Mouse (Mus musculus): ENCODE measurements around the gene Top2a.

Top2a gene

GRCm38 (mm10) chr11:98983551-98983950, 40.4 kb downstream of the Top2a start:
- DNase-seq (ENCODE audit: extremely low read depth, low read depth): no peak

DNA sequence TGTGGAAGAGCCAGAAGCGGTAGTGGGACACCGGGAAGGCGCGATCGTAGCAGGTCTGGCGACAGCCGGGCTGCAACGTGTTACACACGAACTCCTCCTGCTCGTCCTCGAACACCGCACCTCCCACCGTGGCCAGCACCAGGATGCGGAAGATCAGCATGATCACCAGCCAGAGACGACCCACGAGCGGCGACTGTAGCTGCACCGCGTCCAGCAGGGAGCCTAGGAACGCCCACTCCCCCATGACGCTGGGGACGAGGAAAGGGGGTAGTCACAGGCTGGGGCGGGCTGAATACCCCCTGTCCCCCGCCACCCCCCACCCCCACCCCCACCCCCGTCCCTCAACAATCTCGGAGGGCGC, 41.2 kb downstream of the Top2a start, which contains the start of gene Gjd3:
Gene Gjd3, minus strand, starts transcription at position 244 of the 361 bp plus-strand sequence.
- no peak for DNase-seq (ENCODE audit: extremely low read depth, low read depth)

DNA sequence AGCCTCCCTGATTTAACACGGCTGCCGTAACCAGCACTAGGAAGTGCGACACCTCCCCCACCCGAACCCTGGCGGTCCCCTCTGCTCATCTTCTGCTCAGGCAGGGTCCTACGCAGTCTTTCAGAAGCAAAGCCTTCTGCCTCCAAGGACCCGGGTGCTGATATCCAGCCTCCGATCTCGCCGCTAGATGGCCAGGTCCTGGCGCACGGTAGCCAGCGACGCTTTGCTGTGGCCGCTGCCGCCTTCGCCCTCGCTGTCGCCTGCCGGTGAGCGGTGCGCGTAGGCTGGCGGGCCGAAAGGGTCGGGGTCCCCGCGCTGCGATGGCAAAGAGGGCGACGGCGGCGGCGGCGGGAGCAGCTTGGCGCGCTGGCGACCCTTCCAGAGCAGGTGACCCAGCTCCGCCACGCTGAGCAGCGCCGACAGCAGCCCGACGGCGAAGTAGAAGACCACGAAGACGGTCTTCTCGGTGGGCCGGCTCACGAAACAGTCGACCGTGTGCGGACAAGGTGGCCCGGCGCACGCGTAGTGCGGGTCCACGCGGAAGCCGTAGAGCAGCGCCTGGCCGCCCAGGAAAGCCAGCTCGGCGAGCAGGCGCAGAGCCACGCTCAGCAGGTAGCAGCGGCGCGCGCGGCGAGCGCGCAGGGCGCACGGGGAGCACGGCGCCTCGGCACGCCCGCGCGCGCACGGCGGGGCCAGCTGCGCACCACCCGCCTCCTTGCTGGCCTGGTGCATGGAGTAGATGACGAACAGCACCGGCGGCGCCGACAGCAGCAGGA, 41.8 kb downstream of the Top2a start:
- no peak for DNase-seq (ENCODE audit: extremely low read depth, low read depth)

- DNase-seq (ENCODE audit: extremely low read depth, low read depth): no peak
Measured at GRCm38 (mm10) chr11:98981289-98981996, 42.5 kb downstream of the Top2a start.

GRCm38 (mm10) chr11:98979356-98979755, 44.6 kb downstream of the Top2a start:
- DNase-seq (ENCODE audit: extremely low read depth, low read depth): no peak

GRCm38 (mm10) chr11:98978526-98979148, 45.4 kb downstream of the Top2a start:
- no peak for DNase-seq (ENCODE audit: extremely low read depth, low read depth)

DNA sequence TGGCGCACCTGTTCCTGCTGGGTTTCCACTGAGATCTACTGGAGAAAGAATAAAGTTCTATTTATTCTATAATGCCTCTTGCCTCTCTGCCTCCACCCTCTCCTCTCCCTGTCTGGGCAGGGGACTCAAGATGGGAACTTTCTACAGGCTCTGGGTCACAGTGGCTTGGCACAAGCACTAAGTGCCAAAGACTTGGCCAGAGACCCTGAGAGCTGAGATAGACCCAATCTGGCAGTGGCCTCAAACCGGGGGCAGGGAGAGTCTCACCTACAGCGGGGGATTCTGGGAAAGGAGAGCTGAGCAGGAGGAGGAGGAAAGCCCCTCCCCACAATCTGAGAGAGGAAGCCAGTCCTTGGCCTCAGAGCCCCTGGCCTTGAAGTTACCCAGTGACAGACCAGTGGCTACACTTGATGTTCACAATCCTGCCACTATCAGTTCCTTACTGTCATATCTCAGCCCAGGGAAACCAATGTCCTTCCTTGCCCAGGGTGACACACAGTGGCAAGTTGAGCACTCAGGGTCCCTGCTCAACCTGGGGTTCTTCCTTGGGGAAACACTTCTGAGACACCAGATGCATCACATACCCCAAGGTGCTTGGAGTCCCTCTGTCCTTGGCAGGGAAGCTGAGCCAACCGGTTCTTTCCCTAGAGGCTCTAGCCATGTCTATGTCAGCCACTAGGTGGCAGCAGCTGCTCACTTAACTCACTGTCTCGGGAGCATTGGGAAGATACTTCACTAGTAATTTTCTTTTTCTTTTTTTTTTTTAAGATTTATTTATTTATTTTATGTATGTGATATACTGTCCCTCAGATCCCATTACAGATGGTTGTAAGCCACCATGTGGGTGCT, 48.9 kb downstream of the Top2a start:
- DNase-seq (ENCODE audit: extremely low read depth, low read depth): peak; percentile 37

- DNase-seq (ENCODE audit: extremely low read depth, low read depth): no peak
Measured at GRCm38 (mm10) chr11:98974213-98974612, 49.8 kb downstream of the Top2a start.

DNA sequence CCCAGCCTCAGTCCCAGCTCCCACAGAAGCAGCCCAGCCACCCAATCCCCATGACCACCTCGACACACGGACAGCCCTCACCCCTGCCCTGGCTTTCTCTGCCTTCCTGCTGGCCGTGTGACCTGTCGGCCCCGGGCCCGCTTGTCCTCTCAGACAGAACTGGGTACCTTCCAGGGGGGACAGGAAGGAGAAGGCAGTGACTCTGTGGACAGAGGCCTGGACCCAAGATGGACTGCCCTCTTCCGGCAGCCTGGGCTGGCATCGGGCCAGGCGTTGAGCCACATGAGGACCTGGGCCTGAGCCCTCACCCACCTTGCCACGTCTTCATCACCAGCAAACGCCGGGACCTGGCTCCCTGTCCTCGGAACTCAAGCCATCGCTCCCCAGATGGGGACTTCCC, 50.4 kb downstream of the Top2a start:
- no peak for DNase-seq (ENCODE audit: extremely low read depth, low read depth)

- DNase-seq (ENCODE audit: extremely low read depth, low read depth): no peak
Measured at GRCm38 (mm10) chr11:98972801-98973360, 51.1 kb downstream of the Top2a start.

- DNase-seq (ENCODE audit: extremely low read depth, low read depth): no peak
Measured at GRCm38 (mm10) chr11:98972215-98972614, 51.8 kb downstream of the Top2a start.

- DNase-seq (ENCODE audit: extremely low read depth, low read depth): no peak
Measured at GRCm38 (mm10) chr11:98971316-98972031, 52.5 kb downstream of the Top2a start.

DNA sequence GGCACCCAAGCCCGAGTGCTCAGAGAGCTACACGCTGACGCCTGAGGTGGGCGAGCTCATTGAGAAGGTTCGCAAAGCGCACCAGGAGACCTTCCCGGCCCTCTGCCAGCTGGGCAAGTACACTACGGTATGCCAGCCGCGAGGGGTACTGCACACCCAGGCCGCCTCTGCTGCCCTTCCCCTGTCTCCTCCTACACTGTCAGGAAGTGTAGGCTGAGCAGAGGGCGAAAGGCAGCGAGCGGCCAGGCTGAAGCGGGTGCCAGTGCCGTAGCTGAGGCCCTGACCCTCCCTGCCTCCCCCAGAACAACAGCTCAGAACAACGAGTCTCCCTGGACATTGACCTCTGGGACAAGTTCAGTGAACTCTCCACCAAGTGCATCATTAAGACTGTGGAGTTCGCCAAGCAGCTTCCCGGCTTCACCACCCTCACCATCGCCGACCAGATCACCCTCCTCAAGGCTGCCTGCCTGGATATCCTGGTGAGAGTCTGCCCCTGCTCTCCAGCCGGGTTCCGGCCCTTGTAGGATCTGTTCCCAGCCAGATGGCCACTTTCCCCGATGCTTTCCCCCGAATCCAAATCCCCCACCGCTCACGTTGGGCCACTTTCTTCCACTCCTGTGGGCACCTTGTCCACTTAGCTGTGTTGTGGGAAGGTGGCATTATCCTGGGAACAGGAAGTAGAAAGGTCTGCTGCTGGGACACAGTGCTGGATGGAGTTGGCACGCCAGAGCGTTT, 53.6 kb downstream of the Top2a start:
- no peak for DNase-seq (ENCODE audit: extremely low read depth, low read depth)

- DNase-seq (ENCODE audit: extremely low read depth, low read depth): no peak
Measured at GRCm38 (mm10) chr11:98969496-98969927, 54.5 kb downstream of the Top2a start.

DNA sequence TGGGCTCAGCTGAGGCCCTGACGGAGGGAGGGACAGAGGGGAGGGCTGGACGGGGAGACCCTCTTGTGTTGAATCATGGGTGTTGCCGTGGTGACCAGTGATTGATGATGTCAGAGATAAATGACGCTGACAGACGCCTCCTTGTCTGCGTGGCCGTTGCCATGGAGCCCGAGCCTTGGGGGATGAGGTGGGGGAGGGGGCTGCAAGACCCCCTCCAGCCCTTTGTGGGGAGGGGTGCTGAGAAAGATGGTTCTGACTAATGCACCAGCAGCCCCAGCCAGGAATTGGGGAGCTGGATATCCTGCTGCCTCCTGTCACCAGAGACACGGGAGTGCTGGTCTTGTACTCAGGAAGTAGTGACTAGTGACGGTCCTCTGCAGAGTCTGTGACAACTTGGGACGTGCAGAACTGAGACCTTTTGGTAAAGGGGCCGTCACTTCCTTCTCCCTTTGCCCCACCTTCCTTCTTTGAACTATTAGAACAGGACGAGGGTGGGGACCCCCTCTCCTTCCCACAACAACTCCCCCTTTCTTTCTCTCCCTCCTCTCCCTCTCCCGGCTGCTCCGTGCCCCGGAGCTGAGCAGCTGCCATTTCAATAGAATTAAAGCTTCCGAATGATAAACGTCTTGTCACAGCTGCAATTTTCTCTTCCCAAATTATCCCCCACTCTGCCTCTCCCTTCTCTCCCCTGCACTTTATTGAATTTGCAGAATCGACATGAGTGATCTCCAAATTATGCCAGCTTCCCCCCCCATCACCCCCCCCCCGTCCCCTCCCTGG, 55.1 kb downstream of the Top2a start:
- DNase-seq (ENCODE audit: extremely low read depth, low read depth): no peak

DNA sequence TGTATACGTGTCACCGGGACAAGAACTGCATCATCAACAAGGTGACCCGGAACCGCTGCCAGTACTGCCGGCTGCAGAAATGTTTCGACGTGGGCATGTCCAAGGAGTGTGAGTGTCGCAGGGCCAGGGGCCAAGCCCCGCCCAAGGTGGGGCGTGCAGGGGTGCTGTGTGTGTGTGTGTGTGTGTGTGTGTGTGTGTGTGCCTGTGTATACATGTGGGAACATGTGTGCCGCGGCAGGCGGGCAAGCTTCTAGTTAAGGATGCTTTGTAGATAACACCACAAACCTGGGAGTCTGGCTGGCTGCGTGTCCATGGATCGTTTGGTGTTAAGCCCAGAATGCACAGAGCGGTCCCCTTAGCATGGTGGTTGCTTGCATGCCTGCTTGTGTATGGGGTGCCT, 55.9 kb downstream of the Top2a start:
- DNase-seq (ENCODE audit: extremely low read depth, low read depth): no peak

DNA sequence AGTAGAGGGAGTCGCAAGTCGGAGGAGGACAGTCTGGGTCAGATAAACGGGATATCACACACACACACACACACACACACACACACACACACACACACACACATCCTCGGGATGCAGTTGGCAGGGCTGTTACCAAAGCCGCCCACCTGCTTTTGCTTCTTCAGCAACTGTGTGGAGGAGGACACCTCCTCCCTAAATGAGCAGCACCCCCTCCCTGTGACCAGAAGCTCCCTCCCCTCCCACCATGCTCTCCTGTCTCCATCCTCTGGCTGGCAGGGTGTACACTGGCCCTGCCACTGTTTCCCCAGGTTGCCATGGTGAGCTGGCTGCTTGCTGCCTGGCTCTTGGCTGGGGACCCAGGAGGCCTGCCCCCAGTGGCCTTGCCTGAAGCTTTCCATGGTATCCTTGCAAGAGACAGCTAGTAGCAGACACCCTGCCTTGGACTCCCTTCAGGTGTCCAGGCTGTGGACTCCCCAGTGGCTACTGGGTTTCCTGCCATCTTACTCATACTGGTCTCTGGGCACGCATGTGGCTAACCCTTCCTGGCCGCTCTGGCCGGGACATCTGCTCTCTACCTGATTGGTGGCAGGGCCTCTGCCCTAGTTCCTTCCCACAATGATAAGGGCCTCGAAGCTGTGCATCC, 57.4 kb downstream of the Top2a start:
- DNase-seq (ENCODE audit: extremely low read depth, low read depth): no peak

DNA sequence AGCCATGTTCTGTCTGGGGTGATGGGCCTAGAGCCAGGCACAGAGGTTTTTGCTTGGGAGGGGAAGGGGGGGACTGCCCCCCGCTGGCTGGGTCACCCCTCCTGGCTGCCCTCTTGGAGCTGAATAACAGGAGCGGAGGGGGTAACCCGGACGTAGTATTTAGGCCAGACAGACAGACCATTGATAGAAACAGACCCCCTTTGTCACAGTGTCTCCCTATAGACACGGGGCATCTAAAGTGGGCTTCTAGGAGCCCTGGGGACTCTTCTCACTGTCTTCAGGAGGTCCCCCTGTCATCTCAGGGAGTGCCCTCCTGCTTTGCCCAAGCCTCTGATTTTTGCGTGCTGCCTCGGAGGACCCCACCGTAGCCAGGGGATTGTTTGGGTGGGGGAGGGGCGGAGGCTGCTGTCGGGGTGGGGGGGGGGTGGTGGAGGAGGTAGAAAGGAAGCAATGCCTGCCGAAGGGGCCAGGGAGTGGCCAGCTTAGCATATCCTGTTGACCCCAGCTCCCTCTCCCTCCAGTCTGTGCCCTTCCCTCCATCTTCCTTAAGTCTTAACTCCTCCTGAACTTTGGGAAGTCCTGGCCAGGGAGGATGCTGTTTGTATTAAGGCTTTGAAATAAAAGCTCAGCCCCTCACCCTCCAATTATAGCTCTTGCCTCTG, 58.4 kb downstream of the Top2a start:
- DNase-seq (ENCODE audit: extremely low read depth, low read depth): no peak
